Mouse (Mus musculus): ENCODE measurements at regions not wholly inside any gene's neighbourhood (a gene's known extent, or its start where the extent isn't known, plus 50 kb on each side); places are given as distances from the start of the nearest gene placed in this dataset.
A peak's percentile ranks its signal among the peaks of the same experiment; 100 is the strongest.

DNA sequence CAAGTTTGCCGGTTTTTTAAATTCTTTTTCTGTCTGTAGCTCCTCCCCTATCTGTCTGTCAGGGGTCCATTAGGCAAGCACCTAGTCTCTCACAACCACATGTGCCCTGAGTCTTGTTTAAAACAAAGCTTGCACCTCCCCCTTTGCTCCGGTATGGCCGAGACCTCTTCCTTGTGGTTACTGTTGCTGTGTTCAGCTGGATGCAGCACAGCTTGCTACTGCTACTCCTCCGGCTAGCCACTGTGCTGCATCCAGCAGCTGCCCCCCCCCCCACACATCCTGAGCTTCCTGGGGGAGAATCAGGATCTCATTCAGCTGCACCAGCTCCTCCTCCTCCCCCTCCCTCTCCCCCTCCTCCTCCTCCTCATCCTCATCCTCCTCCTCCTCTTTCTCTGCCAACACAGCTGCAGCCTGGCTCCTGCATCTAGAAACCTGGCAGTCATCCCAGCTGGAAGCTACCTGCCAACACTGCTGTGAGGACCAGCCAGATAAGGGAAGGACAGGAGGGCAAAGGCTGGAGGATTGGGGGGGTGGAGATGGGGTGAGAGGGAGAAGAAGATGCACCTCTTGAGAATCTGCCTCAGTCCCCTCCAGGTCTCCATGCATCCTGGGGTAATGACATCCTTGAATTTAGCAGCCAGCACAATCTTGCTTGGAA, 114.8 kb upstream of the Tmem260 start:
- DNase-seq, result peak; percentile 16

DNA sequence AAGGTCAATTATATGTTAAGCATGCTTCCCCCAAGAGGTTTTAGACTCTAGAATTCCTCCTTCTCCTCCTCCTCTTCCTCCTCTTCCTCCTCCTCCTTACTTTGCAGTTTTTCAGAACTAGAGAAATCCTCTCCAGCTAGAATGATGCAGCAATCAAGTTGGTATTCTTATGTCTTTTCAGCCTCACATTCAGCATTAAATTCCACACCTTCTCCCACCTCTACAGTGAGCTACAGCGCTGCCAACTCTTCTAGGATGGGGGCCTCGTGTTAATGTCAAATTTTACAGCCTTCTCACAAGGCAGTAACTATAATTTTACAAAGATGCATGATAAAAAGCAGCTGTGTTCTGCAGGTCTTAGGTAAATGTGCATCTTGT, 114.3 kb upstream of the Tmem260 start:
- no peak for DNase-seq

DNA sequence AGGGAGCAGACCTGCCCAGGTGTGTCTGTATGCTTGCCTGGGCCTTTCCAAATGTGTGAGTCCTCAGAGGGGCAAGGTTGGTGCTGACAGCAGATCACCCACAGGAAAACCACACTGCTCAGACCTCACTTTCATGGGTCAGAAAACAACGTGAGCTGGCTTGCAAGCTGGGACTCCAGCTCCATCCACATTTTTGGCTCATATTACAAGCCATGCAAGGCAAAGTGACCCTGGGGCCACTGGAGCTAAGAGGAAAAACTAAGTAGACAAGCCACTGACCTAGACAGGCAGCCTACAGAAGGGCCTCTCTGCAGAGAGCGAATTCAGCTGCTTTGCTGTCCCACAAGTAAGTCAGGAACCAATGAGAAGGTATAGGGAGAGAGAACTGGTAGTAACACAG, 113.7 kb upstream of the Tmem260 start:
- no peak for DNase-seq

DNA sequence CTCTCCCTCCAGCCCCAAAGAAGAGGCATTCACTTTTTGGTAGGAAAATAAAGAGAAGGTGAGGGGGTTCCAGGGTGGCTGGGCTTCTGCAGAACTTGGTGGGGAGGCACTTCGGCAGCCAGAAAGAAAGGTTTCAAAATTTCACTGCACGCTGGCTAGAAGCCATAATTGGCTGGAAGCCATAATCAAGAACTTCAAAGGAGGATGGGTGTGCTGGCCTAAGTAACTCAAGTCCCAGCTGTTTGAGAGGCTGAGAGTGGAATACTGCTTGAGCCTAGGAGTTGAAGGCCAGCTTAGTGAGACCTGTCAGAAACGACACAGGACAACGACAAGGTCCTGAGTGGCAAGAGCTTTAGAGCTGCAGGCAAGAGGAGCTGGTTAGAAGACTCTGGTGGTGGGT, 113.3 kb upstream of the Tmem260 start:
- no peak for DNase-seq

DNA sequence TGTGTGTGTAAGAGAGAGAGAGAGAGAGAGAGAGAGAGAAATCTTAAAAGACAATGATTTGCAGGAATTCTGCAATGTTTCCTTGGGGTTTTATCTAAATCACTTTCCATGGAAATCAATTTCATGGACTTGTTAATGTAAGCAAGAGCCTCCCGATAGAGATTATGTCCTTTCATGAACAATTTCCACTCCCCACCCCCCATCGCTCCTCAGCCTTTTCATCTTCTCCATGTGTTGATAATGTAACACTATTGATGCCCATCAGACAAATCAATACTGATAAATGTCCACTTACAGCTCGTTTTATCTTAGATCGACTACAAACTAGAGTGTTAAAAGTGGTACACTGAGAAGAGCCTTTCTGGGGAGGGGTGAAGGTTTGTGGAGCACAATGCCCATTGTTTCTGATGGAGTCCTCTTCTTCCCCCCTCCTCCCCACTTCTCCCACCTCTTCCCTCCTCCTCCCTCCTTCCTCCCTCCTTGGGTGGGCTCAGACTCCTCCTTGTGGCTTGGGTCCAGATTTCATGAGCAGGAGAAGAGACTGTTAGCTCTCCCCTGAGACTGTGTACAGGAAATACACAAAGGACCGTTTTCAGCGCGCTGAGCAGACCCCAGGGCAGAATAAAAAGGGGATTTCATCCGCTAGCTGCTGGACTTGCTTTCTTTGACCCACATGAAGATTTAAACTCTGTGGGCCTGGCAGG, 111.7 kb upstream of the Tmem260 start:
- no peak for DNase-seq

DNA sequence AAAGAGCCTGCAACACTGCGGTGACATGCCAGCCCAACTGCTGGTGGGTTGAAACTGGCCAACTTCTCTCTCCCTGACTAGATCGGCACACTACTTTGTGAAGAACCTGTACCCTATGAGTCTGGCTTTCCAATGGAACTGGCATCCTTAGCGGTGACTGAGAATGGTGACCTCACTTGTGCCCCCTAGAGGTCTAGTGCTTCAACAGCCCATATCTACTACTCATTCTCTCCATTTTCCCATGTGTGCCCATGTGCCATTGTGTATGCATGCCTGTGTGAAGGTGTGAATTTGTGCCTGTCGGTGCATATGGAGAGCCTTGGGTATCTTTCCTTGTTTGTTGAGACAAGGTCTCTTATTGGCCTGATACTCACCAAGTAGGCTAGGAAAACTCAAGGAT, 106.5 kb upstream of the Tmem260 start:
- peak; percentile 10 for DNase-seq

DNA sequence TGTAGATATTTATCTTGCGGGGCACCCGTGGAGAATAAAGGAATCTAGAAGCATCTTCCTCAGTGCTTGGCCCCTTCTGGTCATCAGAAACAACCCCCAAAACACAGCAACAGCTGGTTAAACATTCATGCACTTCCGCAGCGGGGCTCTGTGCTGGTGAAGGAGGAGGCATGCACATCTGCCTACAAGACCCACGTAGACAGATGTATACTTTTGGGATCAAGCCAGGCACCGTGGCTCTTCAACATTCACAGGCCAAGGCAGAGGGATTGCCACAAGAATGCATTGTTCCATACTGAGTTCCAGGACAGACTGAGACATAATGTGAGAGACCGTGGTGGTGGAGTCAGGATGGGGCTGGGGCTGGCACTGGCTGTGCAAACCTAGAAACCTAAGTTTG, 103.0 kb upstream of the Tmem260 start:
- DNase-seq, result no peak

DNA sequence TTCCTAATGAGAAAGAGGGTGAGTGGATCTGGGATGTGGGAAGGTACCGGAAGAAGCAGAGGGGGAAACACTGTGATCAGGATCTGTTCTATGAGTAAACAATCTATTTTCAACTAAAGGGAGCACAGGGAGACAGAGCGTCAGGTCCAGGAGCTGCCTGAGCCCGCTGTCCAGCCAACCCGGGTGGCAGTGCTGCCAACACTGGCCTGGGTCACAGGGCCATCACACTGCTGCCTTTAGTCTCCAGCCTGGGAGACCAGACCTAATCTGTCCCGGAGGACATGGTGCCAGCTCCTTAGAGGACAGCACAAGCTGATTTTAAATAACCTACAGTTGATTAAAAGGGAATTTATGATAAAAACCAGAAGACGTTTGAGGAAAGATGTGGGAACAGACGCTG, 100.0 kb upstream of the Tmem260 start:
- DNase-seq, result no peak

DNA sequence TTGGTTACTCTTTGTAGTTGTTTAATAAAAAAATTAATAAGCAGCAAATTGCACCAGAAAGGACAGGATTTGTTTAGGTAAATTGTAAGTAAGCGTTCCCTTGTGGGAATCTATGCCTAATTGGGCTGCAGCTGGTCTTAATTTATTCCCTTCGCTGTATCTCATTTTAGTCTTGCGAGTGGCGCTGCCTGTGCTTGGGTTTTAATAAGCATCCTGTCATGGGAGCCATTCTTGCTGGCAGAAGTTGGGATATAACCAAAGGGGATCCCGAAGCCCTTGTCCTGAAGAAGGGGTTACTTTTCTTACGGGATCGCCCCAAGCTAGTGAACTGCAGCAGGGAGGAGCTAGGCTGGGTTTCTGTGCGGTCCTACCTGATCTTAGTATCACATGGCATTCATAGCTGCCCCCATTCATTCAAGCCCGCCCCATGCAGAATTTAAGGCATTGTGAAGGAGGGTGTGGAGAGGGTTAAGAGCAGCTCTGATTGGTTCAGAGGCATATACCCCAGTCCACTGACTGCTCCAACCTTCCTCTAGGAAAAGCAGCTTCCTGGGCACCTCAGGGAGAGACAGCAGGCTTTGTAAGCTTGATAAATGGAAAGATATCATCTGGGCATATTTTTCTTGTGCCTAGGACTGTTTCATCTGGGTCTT, 96.4 kb upstream of the Tmem260 start:
- DNase-seq, result no peak

DNA sequence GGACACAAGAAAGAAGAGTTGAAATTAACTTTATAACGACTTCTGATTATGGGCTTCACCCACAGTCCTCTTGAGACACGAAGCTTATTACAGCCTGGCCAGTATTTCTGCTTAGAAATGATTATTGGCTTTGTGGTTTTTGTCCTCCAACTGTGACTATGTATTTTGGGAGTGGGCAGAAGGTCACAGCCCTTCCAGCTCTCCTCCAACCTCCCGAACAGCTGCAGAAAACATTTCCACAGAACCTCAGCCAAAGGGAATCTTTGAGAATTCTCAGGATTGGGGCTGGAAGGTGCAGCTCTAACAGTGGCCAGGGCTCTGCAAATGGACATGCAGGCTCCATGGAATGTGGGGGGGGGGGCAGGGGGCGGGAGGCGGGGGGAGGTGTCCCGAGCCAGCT, 94.3 kb upstream of the Tmem260 start:
- no peak for DNase-seq

DNA sequence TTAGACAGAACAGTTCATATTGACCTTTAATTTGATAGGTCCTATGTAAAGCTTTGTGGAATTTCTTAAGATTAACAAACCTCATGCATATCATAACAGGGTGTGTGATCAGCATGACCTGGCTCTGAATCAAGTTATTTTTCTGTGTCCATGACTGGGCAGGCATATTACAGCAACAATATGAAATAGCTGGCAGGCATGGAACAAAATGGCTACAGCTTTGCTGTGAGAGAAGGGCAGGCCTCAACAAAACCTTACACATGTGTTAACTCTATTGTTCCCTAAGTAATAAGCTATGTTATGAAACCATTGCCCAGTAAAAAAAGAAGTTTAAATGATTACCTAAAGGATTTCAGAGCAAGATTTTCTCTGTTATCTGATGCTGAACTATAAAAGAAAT, 93.1 kb upstream of the Tmem260 start:
- no peak for DNase-seq

DNA sequence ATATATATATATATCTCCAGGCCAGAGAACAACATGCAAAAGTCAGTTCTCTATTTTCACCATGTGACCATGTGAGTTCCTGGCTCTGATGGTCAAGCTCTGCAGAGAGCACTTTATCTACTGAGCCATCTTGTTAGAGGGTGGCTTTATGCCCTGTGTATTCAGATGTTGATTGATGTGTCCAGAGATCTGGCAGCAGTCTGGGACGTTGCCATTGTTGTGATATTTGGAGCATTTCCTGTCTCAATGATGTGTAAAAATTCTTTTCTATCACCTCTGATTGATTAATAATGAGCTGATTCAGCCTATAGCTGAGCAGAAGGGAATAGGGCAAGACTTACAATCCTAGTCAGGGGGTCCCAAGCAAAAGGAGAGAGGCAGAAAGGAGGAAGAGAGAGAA, 91.7 kb upstream of the Tmem260 start:
- no peak for DNase-seq

DNA sequence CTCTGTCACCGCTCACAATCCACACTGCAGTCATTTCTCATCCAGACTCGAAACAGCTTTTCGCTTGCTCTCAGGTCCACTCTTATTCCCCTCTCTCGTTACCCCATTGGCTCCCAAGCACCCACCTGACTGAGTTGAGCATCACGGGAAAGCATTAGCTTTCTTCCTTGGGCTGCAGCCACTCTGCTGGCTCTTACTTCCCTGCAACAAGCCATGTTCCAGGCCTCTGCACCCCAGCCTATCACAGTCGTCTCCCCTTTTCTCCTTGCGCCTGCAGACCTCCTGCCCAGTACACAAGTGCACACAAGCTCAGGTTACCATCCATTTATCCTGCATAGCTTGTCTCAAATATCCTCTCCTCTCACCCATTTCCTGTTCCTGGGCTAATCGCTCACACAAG, 88.5 kb upstream of the Tmem260 start:
- DNase-seq, result no peak

DNA sequence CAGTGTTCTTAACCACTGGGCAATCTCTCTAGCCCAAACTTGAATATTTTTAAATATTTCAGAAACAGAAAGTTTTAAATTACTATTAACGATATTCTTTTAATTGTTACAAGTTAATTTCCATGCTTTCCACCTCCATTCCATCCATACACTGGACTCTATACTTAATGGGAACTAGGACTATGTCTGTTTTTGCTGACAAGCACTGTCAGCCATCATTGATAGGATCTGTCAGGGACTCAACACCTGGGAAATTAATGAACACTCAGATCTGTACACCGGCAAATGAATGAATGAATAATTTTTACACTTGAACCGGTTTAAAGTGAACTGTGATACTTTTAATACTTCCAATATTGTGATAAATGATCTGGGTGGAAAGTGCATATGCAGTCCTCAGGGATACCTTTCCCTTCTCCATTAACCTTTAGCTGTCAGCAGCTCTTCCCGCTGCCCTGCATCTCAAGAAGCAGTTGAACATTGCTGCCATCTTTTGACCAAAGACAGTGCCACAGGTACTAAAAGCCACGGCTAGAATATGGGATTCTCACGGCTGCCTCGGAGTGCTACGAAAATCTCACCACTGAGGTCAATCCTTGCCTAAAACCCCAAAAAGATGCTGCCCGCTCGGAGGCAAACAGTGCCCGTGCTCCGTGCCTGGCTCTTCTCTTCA, 87.3 kb upstream of the Tmem260 start:
- DNase-seq, result peak; percentile 53

DNA sequence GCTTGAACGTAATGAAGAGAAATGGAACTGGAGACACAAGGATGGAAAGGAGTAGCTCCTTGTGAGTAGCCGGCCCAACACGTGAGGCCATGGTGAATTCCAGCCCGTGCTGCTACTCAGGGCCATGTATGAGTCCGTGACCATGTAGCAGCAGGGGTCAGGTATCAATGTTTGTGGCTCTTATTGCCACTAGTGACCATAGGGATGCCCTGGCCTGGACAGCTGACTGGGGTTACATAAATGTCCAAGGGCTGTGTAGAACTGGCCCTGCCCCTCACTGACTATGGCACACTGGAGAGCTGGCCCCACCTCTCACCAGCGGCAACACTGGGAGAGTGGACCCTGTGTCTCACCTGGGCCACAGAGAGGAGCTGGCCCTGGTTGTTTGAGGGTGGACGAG, 84.1 kb upstream of the Tmem260 start:
- no peak for DNase-seq

DNA sequence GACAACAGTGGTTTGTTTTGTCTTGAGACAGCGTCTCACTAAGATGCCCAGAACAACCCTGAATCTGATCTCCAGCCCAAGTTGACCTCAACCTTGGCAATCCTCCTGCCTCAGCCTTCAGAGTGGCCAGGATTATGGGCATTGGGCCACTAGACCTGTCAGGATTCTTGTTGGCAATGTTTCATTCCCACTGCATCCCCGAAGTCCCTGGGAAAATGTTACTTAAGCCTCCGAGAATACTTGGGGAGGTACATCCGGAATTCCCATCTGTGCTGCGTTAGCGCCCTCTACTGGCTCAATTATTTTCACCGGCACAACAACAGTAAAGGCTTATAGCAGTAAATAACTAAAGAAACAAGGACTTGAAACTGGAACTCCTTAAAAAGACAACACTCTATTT, 78.9 kb upstream of the Tmem260 start:
- DNase-seq, result peak; percentile 76

DNA sequence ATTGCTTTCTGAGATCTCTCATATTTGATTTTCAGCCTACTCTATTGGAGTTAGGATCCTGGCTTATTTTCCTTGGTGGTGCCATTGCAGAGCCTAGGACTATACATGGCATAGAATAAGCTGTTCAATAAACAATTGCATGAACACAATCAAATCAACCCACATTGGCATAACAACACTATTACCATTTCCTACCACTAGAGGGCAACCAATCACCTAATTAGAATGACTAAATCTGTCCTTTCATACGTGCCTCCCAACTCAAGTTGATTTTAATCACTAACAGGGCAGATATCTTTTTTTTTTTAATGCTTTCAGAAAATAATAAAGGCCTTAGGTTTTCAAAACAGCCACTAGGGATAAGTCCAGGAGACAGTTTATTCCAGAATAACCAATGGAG, 75.6 kb upstream of the Tmem260 start:
- peak; percentile 78 for DNase-seq

DNA sequence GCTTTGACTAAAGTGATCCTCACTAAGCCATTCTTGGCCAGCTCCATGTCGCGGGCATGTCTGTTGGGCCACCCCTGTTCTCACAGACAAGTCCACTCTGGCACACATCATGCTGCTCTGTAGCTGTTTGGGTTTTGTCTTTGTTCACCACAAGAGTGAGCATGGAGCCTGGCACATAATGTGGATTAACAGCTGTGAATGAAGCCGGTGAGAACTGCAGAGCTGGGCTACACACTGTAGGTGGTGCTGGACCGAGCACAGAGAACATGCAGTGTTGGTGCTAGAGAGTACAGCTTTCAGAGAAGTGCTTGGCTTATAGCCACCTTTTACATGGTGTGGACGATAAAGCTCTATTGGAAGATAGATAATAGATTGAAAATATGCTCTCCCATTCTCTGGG, 74.2 kb upstream of the Tmem260 start:
- DNase-seq, result no peak

DNA sequence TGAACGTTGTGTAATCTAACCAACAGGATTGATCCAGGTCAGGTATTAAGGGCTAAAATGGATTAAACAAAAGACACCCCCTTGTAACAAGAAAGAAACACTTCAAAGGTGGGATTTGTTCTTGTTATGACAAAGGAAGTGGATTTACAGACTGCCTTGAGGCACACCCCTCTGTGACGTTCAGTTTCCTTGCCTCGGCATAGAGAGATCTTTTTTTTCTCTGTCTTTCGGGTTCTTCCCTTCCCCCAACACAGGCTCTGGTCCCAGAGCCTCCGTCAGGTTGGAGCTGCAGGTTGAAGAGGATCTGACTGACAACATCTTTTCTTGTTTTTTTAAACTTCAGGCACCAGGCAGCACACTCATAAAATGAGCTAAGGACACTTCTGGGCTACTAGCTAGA, 69.8 kb upstream of the Tmem260 start:
- no peak for DNase-seq
